Mouse (Mus musculus) limb, embryonic 10.5 days (tissue): ENCODE measurements around the gene Spata5. TPM values are rescaled to one million over a fixed set of nuclear protein-coding genes. Genes with fewer than 3 reads are reported as not detected.

Experiments
- polyA plus RNA-seq: library from polyadenylated mRNA; unstranded; fragments of >200 nt; fragmentation: Nextera tagmentation; extraction: Ambion mirVana; gene quantifications from 2 replicates; pipeline ENCODE4 v1.2.1, GENCODE M21; 2016

The Spata5 gene
- polyA plus RNA-seq, 1 experiment from 2014 or later, result 53.3 TPM

Other genes with a start within 250 kb of the Spata5 start
- gene Il21, start 187.3 kb upstream of the Spata5 start, polyA plus RNA-seq, result not detected in 2 replicates
- gene Bbs12, start 107.3 kb upstream of the Spata5 start, polyA plus RNA-seq, result 9.4 and 9.6 TPM in 2 replicates
- gene Cetn4, start 107.2 kb upstream of the Spata5 start, polyA plus RNA-seq, result 1.6 and 3.2 TPM in 2 replicates
- gene Fgf2, start 71.5 kb upstream of the Spata5 start, polyA plus RNA-seq, result 0.64 and 0.98 TPM in 2 replicates
- gene Nudt6, start 315 bp downstream of the Spata5 start, polyA plus RNA-seq, result 3.9 and 4.7 TPM in 2 replicates
- 28.0 and 32.6 TPM in 2 replicates for gene Spry1, start 220.1 kb downstream of the Spata5 start, polyA plus RNA-seq